Mouse (Mus musculus) lung, postnatal 0 days (tissue): ENCODE data around the gene Cntnap2.

Source experiments
- CTCF ChIP-seq: IDR thresholded peaks from 2 replicates; pipeline ENCODE4 v1.5.1; 2016; ENCODE audit warnings: antibody characterized with exemption, mild to moderate bottlenecking
- EP300 ChIP-seq: IDR thresholded peaks from 2 replicates; pipeline ENCODE4 v1.6.1; 2016; ENCODE audit warnings: antibody characterized with exemption, mild to moderate bottlenecking, control low read depth

GRCm38 (mm10) chr6:47182756-47183155 lies 2123.6 kb downstream of the Cntnap2 start:
- no peak for TF ChIP-seq CTCF
- no peak for TF ChIP-seq EP300
